Mouse (Mus musculus) kidney, embryonic 16.5 days (tissue): Measurements from ENCODE around the gene Gpr179. TPM values are rescaled to one million over a fixed set of nuclear protein-coding genes. Genes with fewer than 3 reads are reported as not detected.
A peak's percentile ranks its signal among the peaks of the same experiment; 100 is the strongest.
"Not testable (repeated sequence)": the region's sequence is repeated elsewhere in the genome, so short reads cannot be mapped to it uniquely, and the experiment has no call there.

ENCODE experiments used
- ATAC-seq: fragments of 200-750 bp; cut with Nextera tagmentation; 2 replicates; pipeline ENCODE4 v1.8.0; 2017; ENCODE audit warnings: moderate TSS enrichment; ENCODE audit not compliant: low FRiP score, low TSS enrichment
- H3K27ac ChIP-seq: fragments of 300-500 bp; sonication (generic); 2 replicates; pipeline ENCODE4 v1.5.1; 2014; ENCODE audit warnings: low read length
- H3K27me3 ChIP-seq: fragments of 300-500 bp; sonication (generic); 2 replicates; pipeline ENCODE4 v1.6.1; 2014; ENCODE audit warnings: low read length, control low read depth, mixed read lengths; ENCODE audit not compliant: insufficient read depth
- H3K36me3 ChIP-seq: fragments of 300-500 bp; sonication (generic); 2 replicates; pipeline ENCODE4 v1.6.1; 2014; ENCODE audit warnings: low read length, control low read depth, mixed read lengths; ENCODE audit not compliant: insufficient read depth
- H3K4me1 ChIP-seq: fragments of 300-500 bp; sonication (generic); 2 replicates; pipeline ENCODE4 v1.6.1; 2014; ENCODE audit warnings: low read length, control low read depth, mixed read lengths; ENCODE audit not compliant: insufficient read depth
- H3K4me2 ChIP-seq: fragments of 300-500 bp; sonication (generic); replicated peaks from 2 replicates; pipeline ENCODE4 v1.6.1; 2014; ENCODE audit warnings: low read depth, low read length
- H3K4me3 ChIP-seq: fragments of 300-500 bp; sonication (generic); 2 replicates; pipeline ENCODE4 v1.5.1; 2014; ENCODE audit warnings: mild to moderate bottlenecking, low read length
- H3K9ac ChIP-seq: fragments of 300-500 bp; sonication (generic); replicated peaks from 2 replicates; pipeline ENCODE4 v1.6.1; 2014; ENCODE audit warnings: low read length
- H3K9me3 ChIP-seq: fragments of 300-500 bp; sonication (generic); 2 replicates; pipeline ENCODE4 v1.6.1; 2016; ENCODE audit warnings: low read length, control low read depth
- WGBS: fragments of 180-500 bp; shearing (Covaris S2); extraction: QIAGEN DNeasy Blood & Tissue Kit; methylation state at CpG from one replicate; pipeline ENCODE4 v1.1.7; 2014; 5-methylcytosine and 5-hydroxymethylcytosine counted together
- polyA plus RNA-seq: library from polyadenylated mRNA; unstranded; fragments of >200 nt; fragmentation: Nextera tagmentation; extraction: Ambion mirVana; gene quantifications from 2 replicates; pipeline ENCODE4 v1.2.1, GENCODE M21; 2015

Gpr179 gene
- polyA plus RNA-seq, 1 experiment from 2014 or later: 0.21 TPM

GRCm38 (mm10) chr11:97361948-97362648, 10.2 kb upstream of the Gpr179 start, which contains the start of gene Socs7:
Gene Socs7 (plus strand): TSS chr11:97362551.
- H3K9ac ChIP-seq: peak within 1 kb of the TSS; percentile 97

GRCm38 (mm10) chr11:97357663-97358062, 5.8 kb upstream of the Gpr179 start:
- not testable (repeated sequence) for H3K9ac ChIP-seq, H3K9me3 ChIP-seq, H3K4me1 ChIP-seq, ATAC-seq, H3K27ac ChIP-seq, H3K36me3 ChIP-seq, H3K4me2 ChIP-seq, H3K27me3 ChIP-seq, H3K4me3 ChIP-seq
- WGBS: 11% methylated on average over 4 of the region's 6 CpGs

More at GRCm38 (mm10) chr11:97361948-97362648, 10.2 kb upstream of the Gpr179 start, which contains the start of gene Socs7:
- Histone ChIP-seq H3K9me3 (no peaks in the 10 kb centered on the region), H3K27me3 (no peaks in the 10 kb centered on the region), H3K4me1 (peaks cover 25% of the 10 kb centered on the region), H3K36me3 (no peaks in the 10 kb centered on the region), H3K27ac (peak within 1 kb of the TSS; percentile 85), H3K4me2 (peak within 1 kb of the TSS; percentile 90), H3K4me3 (peak within 1 kb of the TSS; percentile 99)
- ATAC-seq: peak; percentile 97
- under 1% methylated on average over 37 of the region's 81 CpGs for WGBS

GRCm38 (mm10) chr11:97355247-97355646, 3.4 kb upstream of the Gpr179 start:
- Histone ChIP-seq H3K27me3 (no peaks in the 10 kb centered on the region), H3K36me3 (no peaks in the 10 kb centered on the region), H3K4me1 (peaks cover 12% of the 10 kb centered on the region), H3K4me2 (no peak overlapping the region), H3K4me3 (no peak overlapping the region), H3K9ac (no peak overlapping the region), H3K27ac (no peak overlapping the region), H3K9me3 (no peaks in the 10 kb centered on the region)
- ATAC-seq: no peak
- WGBS: 85% methylated on average over 7 of the region's 7 CpGs

- peaks cover 16% of the 10 kb centered on the region for H3K4me1 ChIP-seq
- no peak overlapping the region for H3K4me2 ChIP-seq
- no peak overlapping the region for H3K27ac ChIP-seq
- WGBS: 75% methylated on average over 2 of the region's 2 CpGs
- H3K9me3 ChIP-seq: no peaks in the 10 kb centered on the region
- H3K36me3 ChIP-seq: no peaks in the 10 kb centered on the region
- H3K9ac ChIP-seq: no peak overlapping the region
- no peak overlapping the region for H3K4me3 ChIP-seq
- no peaks in the 10 kb centered on the region for H3K27me3 ChIP-seq
- ATAC-seq: no peak
These were observed 2.8 kb upstream of the Gpr179 start for GRCm38 (mm10) chr11:97354646-97355045.

- H3K27me3 ChIP-seq: no peaks in the 10 kb centered on the region
- no peaks in the 10 kb centered on the region for H3K9me3 ChIP-seq
- 58% methylated on average over 4 of the region's 4 CpGs for WGBS
- no peak overlapping the region for H3K9ac ChIP-seq
- H3K4me1 ChIP-seq: peaks cover 16% of the 10 kb centered on the region
- H3K4me3 ChIP-seq: no peak overlapping the region
- no peak for ATAC-seq
- H3K36me3 ChIP-seq: no peaks in the 10 kb centered on the region
- no peak overlapping the region for H3K27ac ChIP-seq
- no peak overlapping the region for H3K4me2 ChIP-seq
These were observed 1.2 kb upstream of the Gpr179 start for GRCm38 (mm10) chr11:97352935-97353597.

GRCm38 (mm10) chr11:97350035-97350434, 1.8 kb downstream of the Gpr179 start:
- peaks cover 16% of the 10 kb centered on the region for H3K4me1 ChIP-seq
- peak overlapping the region; percentile 86 for H3K27ac ChIP-seq
- no peak overlapping the region for H3K4me2 ChIP-seq
- no peaks in the 10 kb centered on the region for H3K27me3 ChIP-seq
- no peaks in the 10 kb centered on the region for H3K36me3 ChIP-seq
- no peaks in the 10 kb centered on the region for H3K9me3 ChIP-seq
- WGBS: 12% methylated on average over 2 of the region's 2 CpGs
- no peak overlapping the region for H3K4me3 ChIP-seq
- ATAC-seq: peak; percentile 93
- H3K9ac ChIP-seq: no peak overlapping the region

GRCm38 (mm10) chr11:97347291-97347690, 4.6 kb downstream of the Gpr179 start:
- Histone ChIP-seq H3K4me3 (no peak overlapping the region), H3K4me1 (peaks cover 16% of the 10 kb centered on the region), H3K9me3 (no peaks in the 10 kb centered on the region), H3K9ac (no peak overlapping the region), H3K36me3 (no peaks in the 10 kb centered on the region), H3K27me3 (no peaks in the 10 kb centered on the region), H3K27ac (no peak overlapping the region), H3K4me2 (no peak overlapping the region)
- WGBS: 86% methylated on average over 9 of the region's 9 CpGs
- no peak for ATAC-seq

GRCm38 (mm10) chr11:97346383-97346782, 5.5 kb downstream of the Gpr179 start:
- no peak for ATAC-seq
- H3K27me3 ChIP-seq: no peaks in the 10 kb centered on the region
- peaks cover 15% of the 10 kb centered on the region for H3K4me1 ChIP-seq
- H3K4me3 ChIP-seq: no peak overlapping the region
- no peaks in the 10 kb centered on the region for H3K36me3 ChIP-seq
- WGBS: 83% methylated on average over 9 of the region's 9 CpGs
- no peaks in the 10 kb centered on the region for H3K9me3 ChIP-seq
- no peak overlapping the region for H3K9ac ChIP-seq
- no peak overlapping the region for H3K27ac ChIP-seq
- H3K4me2 ChIP-seq: no peak overlapping the region

GRCm38 (mm10) chr11:97345446-97345845, 6.4 kb downstream of the Gpr179 start:
- 68% methylated on average over 10 of the region's 10 CpGs for WGBS
- Histone ChIP-seq H3K9me3 (no peaks in the 10 kb centered on the region), H3K36me3 (no peaks in the 10 kb centered on the region), H3K4me2 (no peak overlapping the region), H3K4me1 (peaks cover 6% of the 10 kb centered on the region), H3K27ac (no peak overlapping the region), H3K4me3 (no peak overlapping the region), H3K9ac (no peak overlapping the region), H3K27me3 (no peaks in the 10 kb centered on the region)
- no peak for ATAC-seq

- 34% methylated on average over 17 of the region's 17 CpGs for WGBS
- H3K9me3 ChIP-seq: no peaks in the 10 kb centered on the region
- no peak overlapping the region for H3K4me3 ChIP-seq
- H3K4me2 ChIP-seq: no peak overlapping the region; the same call in 1 of the 2 replicates
- H3K27ac ChIP-seq: no peak overlapping the region
- no peaks in the 10 kb centered on the region for H3K27me3 ChIP-seq
- no peaks in the 10 kb centered on the region for H3K36me3 ChIP-seq
- no peaks in the 10 kb centered on the region; the same call in 1 of the 2 replicates for H3K4me1 ChIP-seq
- H3K9ac ChIP-seq: 0 out of 2 replicates have a peak overlapping the region, but pooled peaks have one; percentile 22
- no peak for ATAC-seq
These were observed 8.3 kb downstream of the Gpr179 start for GRCm38 (mm10) chr11:97343619-97344018.
